Mouse (Mus musculus): Measurements from ENCODE around the gene Vamp5. TPM values are rescaled to one million over a fixed set of nuclear protein-coding genes. Genes with fewer than 3 reads are reported as not detected.
A peak's percentile ranks its signal among the peaks of the same experiment; 100 is the strongest.

Gene Vamp5
- polyA plus RNA-seq, 1 experiment from 2014 or later: 80.5 TPM

DNA sequence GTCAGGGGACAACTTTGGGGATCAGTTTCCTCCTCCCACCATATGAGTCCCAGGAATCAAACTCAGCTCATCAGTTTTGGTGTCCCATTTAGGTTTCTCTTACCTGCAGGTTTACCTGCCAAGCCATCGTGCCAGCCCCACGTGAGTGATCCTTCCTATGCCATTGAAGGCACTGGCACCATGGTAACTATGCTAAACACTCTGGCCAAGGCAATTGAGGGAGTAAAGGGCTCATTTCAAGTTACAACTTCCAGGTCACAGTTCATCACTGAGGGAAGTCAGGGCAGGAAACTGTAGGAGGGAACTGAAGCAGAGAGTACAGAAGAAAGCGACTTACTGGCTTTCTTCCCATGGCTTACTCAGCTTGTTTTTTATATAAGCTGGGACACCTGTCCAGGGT lies 14.0 kb downstream of the Vamp5 start:
- Histone ChIP-seq H3K4me1 (ENCODE audit: insufficient read depth, low read depth, low read length) (peaks cover 6% of the 10 kb centered on the region; the same call in 1 of the 2 replicates), H3K4me3 (ENCODE audit: low read depth, low read length) (no peak overlapping the region), H3K9ac (replicated peaks; ENCODE audit: low read depth) (no peak overlapping the region), H3K27ac (ENCODE audit: low read length) (no peak overlapping the region), H3K36me3 (ENCODE audit: insufficient read depth, low read length) (no peaks in the 10 kb centered on the region), H3K4me2 (replicated peaks; ENCODE audit: low read depth, low read length) (no peak overlapping the region), H3K9me3 (ENCODE audit: low read length) (no peaks in the 10 kb centered on the region), H3K27me3 (replicated peaks; ENCODE audit: insufficient read depth, low read length) (no peaks in the 10 kb centered on the region)
- no peak for TF ChIP-seq EP300 (IDR thresholded peaks at IDR 0.05)
- WGBS: 45% methylated on average over 3 of the region's 3 CpGs
- ATAC-seq: no peak
- DNase-seq (ENCODE audit: low spot score): no peak

DNA sequence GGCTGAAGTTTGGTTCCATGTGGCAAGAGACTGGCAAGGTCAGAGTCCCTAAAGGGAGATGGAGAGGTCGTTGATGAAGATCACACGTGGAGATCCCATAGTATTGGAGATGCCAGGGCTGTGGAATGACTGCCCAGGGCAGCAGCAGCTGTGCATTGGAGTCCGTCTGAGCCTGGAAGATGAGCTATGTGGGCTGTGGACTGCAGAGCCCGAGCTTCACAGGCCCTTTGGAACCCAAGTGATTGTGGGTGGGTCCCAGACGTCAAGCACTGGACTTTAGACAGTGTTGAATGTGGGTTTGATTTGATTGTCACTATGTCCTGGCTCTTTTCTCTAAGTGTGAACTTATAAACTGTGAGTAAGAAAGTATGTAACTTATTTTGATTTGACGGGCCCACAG lies 15.3 kb downstream of the Vamp5 start:
- no peak for ATAC-seq
- TF ChIP-seq EP300 (IDR thresholded peaks at IDR 0.05) (no peak), CTCF (IDR thresholded peaks at IDR 0.05) (no peak)
- no peak for DNase-seq (ENCODE audit: low spot score)

GRCm38 (mm10) chr6:72364009-72364408 lies 16.3 kb downstream of the Vamp5 start:
- peaks cover 11% of the 10 kb centered on the region for H3K36me3 ChIP-seq (ENCODE audit: insufficient read depth, low read length)
- no peaks in the 10 kb centered on the region for H3K9me3 ChIP-seq (ENCODE audit: low read length)
- no peak overlapping the region for H3K4me3 ChIP-seq (ENCODE audit: low read depth, low read length)
- DNase-seq (ENCODE audit: low spot score) (no peak), ATAC-seq (no peak)
- no peak overlapping the region for H3K27ac ChIP-seq (ENCODE audit: low read length)
- 41% methylated on average over 7 of the region's 7 CpGs for WGBS
- no peak overlapping the region for H3K4me2 ChIP-seq (replicated peaks; ENCODE audit: low read depth, low read length)
- TF ChIP-seq CTCF (IDR thresholded peaks at IDR 0.05) (peak; percentile 53), EP300 (IDR thresholded peaks at IDR 0.05) (no peak)
- H3K4me1 ChIP-seq (ENCODE audit: insufficient read depth, low read depth, low read length): peaks cover 7% of the 10 kb centered on the region; the same call in 1 of the 2 replicates
- H3K27me3 ChIP-seq (replicated peaks; ENCODE audit: insufficient read depth, low read length): no peaks in the 10 kb centered on the region
- H3K9ac ChIP-seq (replicated peaks; ENCODE audit: low read depth): no peak overlapping the region

More for the DNA sequence above, 15.3 kb downstream of the Vamp5 start:
- Histone ChIP-seq H3K9me3 (ENCODE audit: low read length) (no peaks in the 10 kb centered on the region), H3K4me2 (replicated peaks; ENCODE audit: low read depth, low read length) (no peak overlapping the region), H3K9ac (replicated peaks; ENCODE audit: low read depth) (no peak overlapping the region), H3K27ac (ENCODE audit: low read length) (no peak overlapping the region), H3K36me3 (ENCODE audit: insufficient read depth, low read length) (peaks cover 8% of the 10 kb centered on the region; the same call in 1 of the 2 replicates), H3K4me1 (ENCODE audit: insufficient read depth, low read depth, low read length) (peaks cover 9% of the 10 kb centered on the region; the same call in 1 of the 2 replicates), H3K4me3 (ENCODE audit: low read depth, low read length) (no peak overlapping the region), H3K27me3 (replicated peaks; ENCODE audit: insufficient read depth, low read length) (no peaks in the 10 kb centered on the region)
- 62% methylated on average over 6 of the region's 6 CpGs for WGBS

GRCm38 (mm10) chr6:72362132-72363028 lies 17.9 kb downstream of the Vamp5 start:
- peaks cover 7% of the 10 kb centered on the region; the same call in 1 of the 2 replicates for H3K4me1 ChIP-seq (ENCODE audit: insufficient read depth, low read depth, low read length)
- TF ChIP-seq CTCF (IDR thresholded peaks at IDR 0.05) (peak; percentile 66), EP300 (IDR thresholded peaks at IDR 0.05) (0 out of 2 replicates have a peak, but pooled peaks have one; percentile 29)
- H3K9ac ChIP-seq (replicated peaks; ENCODE audit: low read depth): peak overlapping the region; percentile 69
- H3K36me3 ChIP-seq (ENCODE audit: insufficient read depth, low read length): peaks cover 19% of the 10 kb centered on the region
- H3K9me3 ChIP-seq (ENCODE audit: low read length): no peaks in the 10 kb centered on the region
- peak; percentile 99 for ATAC-seq
- peak overlapping the region; percentile 71 for H3K27ac ChIP-seq (ENCODE audit: low read length)
- H3K4me2 ChIP-seq (replicated peaks; ENCODE audit: low read depth, low read length): peak overlapping the region; percentile 71
- H3K4me3 ChIP-seq (ENCODE audit: low read depth, low read length): peak overlapping the region; percentile 65
- peak; percentile 99 for DNase-seq (ENCODE audit: low spot score)
- WGBS: under 1% methylated on average over 42 of the region's 42 CpGs
- no peaks in the 10 kb centered on the region for H3K27me3 ChIP-seq (replicated peaks; ENCODE audit: insufficient read depth, low read length)

- H3K27ac ChIP-seq (ENCODE audit: low read length): peak overlapping the region; percentile 71
- peak overlapping the region; percentile 69; the same call in 1 of the 2 replicates for H3K9ac ChIP-seq (replicated peaks; ENCODE audit: low read depth)
- no peak for TF ChIP-seq EP300 (IDR thresholded peaks at IDR 0.05)
- no peak for TF ChIP-seq CTCF (IDR thresholded peaks at IDR 0.05)
- peaks cover 19% of the 10 kb centered on the region for H3K36me3 ChIP-seq (ENCODE audit: insufficient read depth, low read length)
- no peaks in the 10 kb centered on the region for H3K9me3 ChIP-seq (ENCODE audit: low read length)
- DNase-seq (ENCODE audit: low spot score): peak; percentile 64
- no peaks in the 10 kb centered on the region for H3K27me3 ChIP-seq (replicated peaks; ENCODE audit: insufficient read depth, low read length)
- peaks cover 8% of the 10 kb centered on the region; the same call in 1 of the 2 replicates for H3K4me1 ChIP-seq (ENCODE audit: insufficient read depth, low read depth, low read length)
- H3K4me3 ChIP-seq (ENCODE audit: low read depth, low read length): peak overlapping the region; percentile 65
- peak overlapping the region; percentile 71 for H3K4me2 ChIP-seq (replicated peaks; ENCODE audit: low read depth, low read length)
- ATAC-seq: no peak
- WGBS: 25% methylated on average over 5 of the region's 5 CpGs
These were observed 19.1 kb downstream of the Vamp5 start for GRCm38 (mm10) chr6:72361121-72361551.

GRCm38 (mm10) chr6:72360599-72360935 lies 19.7 kb downstream of the Vamp5 start:
- Histone ChIP-seq H3K27ac (ENCODE audit: low read length) (peak overlapping the region; percentile 71; the same call in 1 of the 2 replicates), H3K27me3 (replicated peaks; ENCODE audit: insufficient read depth, low read length) (no peaks in the 10 kb centered on the region), H3K4me3 (ENCODE audit: low read depth, low read length) (no peak overlapping the region), H3K4me1 (ENCODE audit: insufficient read depth, low read depth, low read length) (peaks cover 10% of the 10 kb centered on the region; the same call in 1 of the 2 replicates), H3K9me3 (ENCODE audit: low read length) (no peaks in the 10 kb centered on the region), H3K4me2 (replicated peaks; ENCODE audit: low read depth, low read length) (peak overlapping the region; percentile 71; the same call in 1 of the 2 replicates), H3K9ac (replicated peaks; ENCODE audit: low read depth) (no peak overlapping the region), H3K36me3 (ENCODE audit: insufficient read depth, low read length) (peaks cover 19% of the 10 kb centered on the region)
- ATAC-seq: no peak
- no peak for DNase-seq (ENCODE audit: low spot score)
- 53% methylated on average over 7 of the region's 7 CpGs for WGBS
- TF ChIP-seq EP300 (IDR thresholded peaks at IDR 0.05) (no peak), CTCF (IDR thresholded peaks at IDR 0.05) (no peak)
